Comparison of ENCODE assay signal across 11 mouse cellular contexts in genomic region chr19:27599639-27600308, GRCm38 (mm10).
DNase-seq lines count a peak whose midpoint lies in the region; ATAC-seq and TF ChIP-seq lines count a peak whose summit lies in the region.
"Had no signal": no experiment of that assay in that cellular context is flagged by ENCODE, and none has a peak within 500 bp of the region (broad histone marks: within the 10 kb centered on the region; RNA-seq: fewer than 3 reads in every experiment).

No protein-coding gene starts in this region.

- peak overlapping the region; percentile 67 for H3K27ac ChIP-seq in hindbrain, embryonic 14.5 days
- peak overlapping the region; percentile 5; the same call in 1 of the 2 replicates for H3K27ac ChIP-seq in midbrain, embryonic 16.5 days (ENCODE audit: low read length)
- H3K27ac ChIP-seq in liver, postnatal 0 days (ENCODE audit: low read depth): no peak overlapping the region
- H3K27ac ChIP-seq: embryonic facial prominence, embryonic 12.5 days; heart, embryonic 13.5 days; macrophage had no signal

- H3K4me1 ChIP-seq in hindbrain, embryonic 14.5 days (replicated peaks; ENCODE audit: control insufficient read depth, insufficient read depth, low read length): peaks cover 12% of the 10 kb centered on the region
- no peaks in the 10 kb centered on the region; the same call in 1 of the 2 replicates for H3K4me1 ChIP-seq in midbrain, embryonic 16.5 days (ENCODE audit: control insufficient read depth, insufficient read depth, low read length)
- no peaks in the 10 kb centered on the region for H3K4me1 ChIP-seq in liver, postnatal 0 days (ENCODE audit: insufficient read depth)
- H3K4me1 ChIP-seq: embryonic facial prominence, embryonic 12.5 days; heart, embryonic 13.5 days had no signal

- H3K9me3 ChIP-seq in hindbrain, embryonic 14.5 days (ENCODE audit: control insufficient read depth, low read length): no peaks in the 10 kb centered on the region
- H3K9me3 ChIP-seq in midbrain, embryonic 16.5 days (replicated peaks; ENCODE audit: control insufficient read depth, low read length, poor library complexity, severe bottlenecking): no peaks in the 10 kb centered on the region
- H3K9me3 ChIP-seq in liver, postnatal 0 days (ENCODE audit: low read length): no peaks in the 10 kb centered on the region
- H3K9me3 ChIP-seq: embryonic facial prominence, embryonic 12.5 days; heart, embryonic 13.5 days had no signal

- H3K4me3 ChIP-seq in hindbrain, embryonic 14.5 days (replicated peaks; ENCODE audit: low read length): no peak overlapping the region
- H3K4me3 ChIP-seq in midbrain, embryonic 16.5 days (ENCODE audit: low read depth, low read length): no peak overlapping the region
- no peak overlapping the region for H3K4me3 ChIP-seq in liver, postnatal 0 days (ENCODE audit: low read depth, low read length)
- H3K4me3 ChIP-seq: embryonic facial prominence, embryonic 12.5 days; heart, embryonic 13.5 days had no signal

- TF ChIP-seq EP300 in liver, postnatal 0 days (IDR thresholded peaks at IDR 0.05; ENCODE audit: low read depth): no peak

- ATAC-seq in hindbrain, embryonic 14.5 days (ENCODE audit: low FRiP score): peak; percentile 68
- peak; percentile 79 for ATAC-seq in midbrain, embryonic 16.5 days
- no peak for ATAC-seq in liver, postnatal 0 days

- no peaks in the 10 kb centered on the region for H3K27me3 ChIP-seq in hindbrain, embryonic 14.5 days (ENCODE audit: control insufficient read depth, insufficient read depth, low read length)
- H3K27me3 ChIP-seq in midbrain, embryonic 16.5 days (ENCODE audit: control insufficient read depth, insufficient read depth, low read depth, low read length): no peaks in the 10 kb centered on the region
- no peaks in the 10 kb centered on the region for H3K27me3 ChIP-seq in liver, postnatal 0 days (ENCODE audit: insufficient read depth, low read length)
- H3K27me3 ChIP-seq: embryonic facial prominence, embryonic 12.5 days; heart, embryonic 13.5 days had no signal

- WGBS in hindbrain, embryonic 14.5 days: 32% methylated on average over 10 of the region's 10 CpGs
- WGBS in midbrain, embryonic 16.5 days: 22% methylated on average over 10 of the region's 10 CpGs
- WGBS in liver, postnatal 0 days (ENCODE audit: insufficient replicate concordance): 56% methylated on average over 10 of the region's 10 CpGs

- TF ChIP-seq CTCF in liver, postnatal 0 days (IDR thresholded peaks at IDR 0.05; ENCODE audit: low read depth): no peak

- intact Hi-C loops in heart, postnatal 36 days (cut with DNase I): no loop called here
- intact Hi-C loops in gastrocnemius, postnatal 14 days (cut with DNase I; ENCODE audit: low total_unique reads): no loop called here

- H3K4me2 ChIP-seq in hindbrain, embryonic 14.5 days (replicated peaks): 0 out of 2 replicates have a peak overlapping the region, but pooled peaks have one; percentile 12
- no peak overlapping the region for H3K4me2 ChIP-seq in midbrain, embryonic 16.5 days (ENCODE audit: low read length)
- no peak overlapping the region for H3K4me2 ChIP-seq in liver, postnatal 0 days (ENCODE audit: low read depth, low read length)
- H3K4me2 ChIP-seq: embryonic facial prominence, embryonic 12.5 days; heart, embryonic 13.5 days had no signal

- peak; percentile 2 for DNase-seq in cerebellum, adult 9-10 months
- no peak for DNase-seq in cerebellum, postnatal 36 days
- DNase-seq in adipocyte (ENCODE audit: low spot score): peak; percentile 60
- peak; percentile 60 for DNase-seq in hindbrain, embryonic 14.5 days (ENCODE audit: low spot score)
- DNase-seq in heart, postnatal 36 days: no peak
- no peak for DNase-seq in liver, postnatal 0 days
- no peak for DNase-seq in gastrocnemius, postnatal 14 days

- H3K9ac ChIP-seq in hindbrain, embryonic 14.5 days: no peak overlapping the region
- H3K9ac ChIP-seq in midbrain, embryonic 16.5 days (ENCODE audit: low read depth, low read length): no peak overlapping the region
- H3K9ac ChIP-seq in liver, postnatal 0 days (replicated peaks): no peak overlapping the region
- H3K9ac ChIP-seq: embryonic facial prominence, embryonic 12.5 days; heart, embryonic 13.5 days had no signal

- no peaks in the 10 kb centered on the region for H3K36me3 ChIP-seq in hindbrain, embryonic 14.5 days (replicated peaks; ENCODE audit: control insufficient read depth, insufficient read depth)
- H3K36me3 ChIP-seq in midbrain, embryonic 16.5 days (ENCODE audit: control insufficient read depth, insufficient read depth, low read length): no peaks in the 10 kb centered on the region
- no peaks in the 10 kb centered on the region for H3K36me3 ChIP-seq in liver, postnatal 0 days (replicated peaks; ENCODE audit: insufficient read depth, low read length)
- H3K36me3 ChIP-seq: embryonic facial prominence, embryonic 12.5 days; heart, embryonic 13.5 days had no signal

Comparison
In these comparisons a context has a peak if more than half of its experiments do, and no peak if none do; other contexts are left out.
1. DNase-seq: peak in cerebellum, adult 9-10 months (single experiment), adipocyte (single experiment) and hindbrain, embryonic 14.5 days (single experiment); none in cerebellum, postnatal 36 days (0 of 2), heart, postnatal 36 days (0 of 2), liver, postnatal 0 days (single experiment) and gastrocnemius, postnatal 14 days (single experiment).